Mouse (Mus musculus) G1E (cell line): ENCODE data around the gene Sec61a1. TPM values are rescaled to one million over a fixed set of nuclear protein-coding genes. Genes with fewer than 3 reads are reported as not detected.

Experiments used
- ATAC-seq: 2 replicates; pipeline ENCODE4 v1.8.0; 2016; ENCODE audit warnings: mild to moderate bottlenecking; ENCODE audit not compliant: insufficient number of reproducible peaks, poor library complexity, low FRiP score, severe bottlenecking; ENCODE audit errors: extremely low read depth
- DNase-seq: peaks from one replicate; pipeline ENCODE4 v3.0.0; 2012; ENCODE audit warnings: low spot score
- H3K27me3 ChIP-seq: 2 replicates; pipeline ENCODE4 v1.6.1; 2012; ENCODE audit warnings: mild to moderate bottlenecking, low read length, inconsistent platforms; ENCODE audit not compliant: insufficient read depth
- H3K36me3 ChIP-seq: replicated peaks from 2 replicates; pipeline ENCODE3; 2012; ENCODE audit warnings: mild to moderate bottlenecking, inconsistent platforms
- H3K4me1 ChIP-seq: 2 replicates; pipeline ENCODE4 v1.6.1; 2012; ENCODE audit warnings: low read depth, low read length, inconsistent platforms, mixed read lengths; ENCODE audit not compliant: insufficient read depth
- H3K4me3 ChIP-seq: 2 replicates; pipeline ENCODE4 v1.5.1; 2012; ENCODE audit warnings: low read depth, mild to moderate bottlenecking, inconsistent platforms, low read length, moderate library complexity, mixed read lengths
- H3K9me3 ChIP-seq: replicated peaks from 2 replicates; pipeline ENCODE4 v1.6.1; 2012; ENCODE audit warnings: inconsistent platforms
- CTCF ChIP-seq: IDR thresholded peaks from 2 replicates; pipeline ENCODE4 v1.5.1; 2012; ENCODE audit warnings: low read depth, low read length, inconsistent platforms, mixed read lengths
- GATA1 ChIP-seq: IDR thresholded peaks from 2 replicates; pipeline ENCODE4 v1.6.1; 2012; ENCODE audit warnings: borderline replicate concordance, low read length, inconsistent platforms, mixed read lengths
- GATA2 ChIP-seq: IDR thresholded peaks from 2 replicates; pipeline ENCODE4 v1.6.1; 2012; ENCODE audit warnings: low read depth, low read length, inconsistent platforms, borderline replicate concordance
- POLR2AphosphoS5 ChIP-seq: IDR thresholded peaks from 2 replicates; pipeline ENCODE4 v1.6.1; 2012; ENCODE audit warnings: low read depth, low read length, inconsistent platforms; ENCODE audit not compliant: insufficient replicate concordance
- TAL1 ChIP-seq: conservative IDR thresholded peaks from 2 replicates; pipeline ENCODE4 v1.6.1; 2012; ENCODE audit warnings: low read depth, low read length, inconsistent platforms, mixed read lengths
- polyA plus RNA-seq: library from polyadenylated mRNA; stranded (reverse); fragments of >175 nt; gene quantifications from 2 replicates; pipeline ENCODE4 v1.2.3, GENCODE M21; 2012
- total RNA-seq, 2 experiments: library from RNA; stranded (forward) in 1 of 2; stranded (reverse) in 1 of 2; fragments of 200-1000 nt in 1 of 2; fragments of >200 nt in 1 of 2; fragmentation: Nextera tagmentation in 1 of 2; gene quantifications; 2 replicates each; pipeline ENCODE4 v1.2.3; 2014 to 2017

The Sec61a1 gene
- total RNA-seq (2014; fragmentation: Nextera tagmentation) = 182 and 243 TPM in 2 replicates
- 86.0 and 93.2 TPM in 2 replicates for total RNA-seq (2017)
- 62.3 and 76.1 TPM in 2 replicates for polyA plus RNA-seq

DNA sequence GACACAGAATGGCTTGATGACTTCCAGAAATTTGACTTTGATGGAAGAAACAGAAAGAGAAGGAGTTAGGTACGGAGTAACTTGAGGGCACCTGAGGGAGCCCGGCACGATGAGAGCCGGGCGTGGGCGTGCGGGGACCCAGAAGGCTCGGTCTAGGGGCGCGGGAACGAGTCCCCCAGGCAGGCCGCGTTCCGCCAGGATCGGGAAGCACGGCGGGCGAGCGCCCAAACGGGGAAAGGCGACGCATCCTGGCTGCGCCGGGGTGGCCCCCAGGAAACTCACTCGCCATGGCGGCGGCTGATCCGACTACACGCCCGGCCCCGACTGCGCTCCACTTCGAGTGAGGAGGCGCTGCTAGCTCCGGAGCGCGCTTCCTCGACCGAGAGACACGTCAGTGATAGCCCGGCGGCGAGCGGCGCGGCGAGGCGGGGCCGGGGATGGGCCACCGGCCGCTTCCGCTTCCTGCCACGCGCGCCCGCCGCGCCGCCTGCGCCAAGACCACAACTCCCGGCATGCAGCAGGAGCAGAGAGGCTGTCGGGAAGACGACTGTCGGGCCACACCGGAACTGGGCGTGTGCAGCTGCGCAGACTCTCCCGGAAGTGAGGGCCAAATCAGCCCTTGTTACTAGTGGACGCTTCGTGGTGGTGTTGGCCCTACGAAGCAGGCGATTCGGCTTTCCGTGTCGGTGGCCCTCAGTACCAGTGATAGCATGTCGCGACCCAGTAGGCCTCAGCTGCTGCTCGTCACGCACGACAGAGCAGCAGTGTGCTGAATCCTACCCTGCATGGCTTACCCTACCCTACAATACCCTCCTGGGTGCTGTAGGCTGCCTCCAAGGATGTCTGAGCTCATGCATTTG is at the start of gene Sec61a1:
Sec61a1 (minus strand) TSS at position 502 of the 860 bp plus-strand sequence.
- H3K4me1 ChIP-seq = peaks cover 64% of the 10 kb centered on the region
- peak; percentile 98 for ATAC-seq

GRCm38 (mm10) chr6:88566676-88567075 is 48.0 kb upstream of the Sec61a1 start:
- Histone ChIP-seq H3K9me3 (no peaks in the 10 kb centered on the region), H3K27me3 (peaks cover 33% of the 10 kb centered on the region), H3K4me3 (no peak overlapping the region), H3K4me1 (no peaks in the 10 kb centered on the region), H3K36me3 (no peaks in the 10 kb centered on the region)
- DNase-seq (no peak), ATAC-seq (no peak)
- TF ChIP-seq POLR2AphosphoS5 (no peak), CTCF (no peak), GATA2 (no peak), GATA1 (no peak), TAL1 (no peak)

More for the DNA sequence above, at the start of gene Sec61a1:
- Histone ChIP-seq H3K36me3 (peaks cover 36% of the 10 kb centered on the region), H3K27me3 (peaks cover 17% of the 10 kb centered on the region), H3K4me3 (peak within 1 kb of the TSS; percentile 96), H3K9me3 (no peaks in the 10 kb centered on the region)
- TF ChIP-seq POLR2AphosphoS5 (no peak), GATA1 (no peak), TAL1 (no peak), GATA2 (no peak), CTCF (no peak)
- DNase-seq = peak; percentile 93

DNA sequence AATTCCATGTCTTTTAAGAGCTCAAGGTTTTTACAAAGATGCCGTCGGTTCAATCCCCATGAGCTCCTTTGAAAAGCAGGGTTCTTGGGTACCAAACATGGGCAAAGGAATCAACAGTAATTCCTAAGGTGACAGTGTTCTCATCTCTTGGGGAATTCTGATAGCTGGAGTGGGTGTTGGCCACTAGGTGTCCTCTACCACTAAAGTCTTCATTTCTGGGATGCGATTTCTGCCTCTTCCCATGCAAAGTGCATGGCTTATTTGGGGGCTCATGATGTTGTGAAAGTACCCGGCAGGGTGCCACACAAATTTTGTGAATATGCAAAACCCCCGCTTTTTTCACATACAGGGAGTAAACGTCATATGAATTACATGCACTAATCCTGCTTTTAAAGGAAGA is 46.3 kb upstream of the Sec61a1 start:
- no peaks in the 10 kb centered on the region for H3K36me3 ChIP-seq
- ATAC-seq (no peak), DNase-seq (no peak)
- no peaks in the 10 kb centered on the region for H3K4me1 ChIP-seq
- no peak overlapping the region for H3K4me3 ChIP-seq
- TF ChIP-seq GATA2 (no peak), CTCF (no peak), TAL1 (no peak), POLR2AphosphoS5 (no peak), GATA1 (no peak)
- H3K27me3 ChIP-seq = peaks cover 46% of the 10 kb centered on the region
- no peaks in the 10 kb centered on the region for H3K9me3 ChIP-seq

GRCm38 (mm10) chr6:88560156-88560555 is 41.5 kb upstream of the Sec61a1 start:
- DNase-seq (no peak), ATAC-seq (no peak)

GRCm38 (mm10) chr6:88559688-88560087 is 41.0 kb upstream of the Sec61a1 start:
- H3K9me3 ChIP-seq = no peaks in the 10 kb centered on the region
- no peaks in the 10 kb centered on the region for H3K36me3 ChIP-seq
- peaks cover 11% of the 10 kb centered on the region for H3K4me1 ChIP-seq
- no peak for TF ChIP-seq GATA2
- TF ChIP-seq POLR2AphosphoS5 = no peak
- ATAC-seq = no peak
- no peak for DNase-seq
- H3K4me3 ChIP-seq = no peak overlapping the region
- peaks cover 66% of the 10 kb centered on the region for H3K27me3 ChIP-seq

More at GRCm38 (mm10) chr6:88560156-88560555, 41.5 kb upstream of the Sec61a1 start:
- peaks cover 11% of the 10 kb centered on the region for H3K4me1 ChIP-seq
- H3K27me3 ChIP-seq = peaks cover 66% of the 10 kb centered on the region
- no peaks in the 10 kb centered on the region for H3K36me3 ChIP-seq
- no peaks in the 10 kb centered on the region for H3K9me3 ChIP-seq
- no peak overlapping the region for H3K4me3 ChIP-seq
- TF ChIP-seq TAL1 (no peak), CTCF (no peak), POLR2AphosphoS5 (no peak), GATA2 (no peak), GATA1 (no peak)

GRCm38 (mm10) chr6:88558076-88558475 is 39.4 kb upstream of the Sec61a1 start:
- ATAC-seq (no peak), DNase-seq (no peak)
- TF ChIP-seq POLR2AphosphoS5 (no peak), CTCF (no peak), GATA1 (no peak), GATA2 (no peak), TAL1 (no peak)
- no peaks in the 10 kb centered on the region for H3K36me3 ChIP-seq
- H3K4me3 ChIP-seq = no peak overlapping the region
- peaks cover 61% of the 10 kb centered on the region for H3K27me3 ChIP-seq
- H3K4me1 ChIP-seq = peaks cover 11% of the 10 kb centered on the region
- no peaks in the 10 kb centered on the region for H3K9me3 ChIP-seq
